Mouse (Mus musculus) right cerebral cortex, adult 2 months (tissue): ENCODE measurements at regions not wholly inside any gene's neighbourhood (a gene's known extent, or its start where the extent isn't known, plus 50 kb on each side); places are given as distances from the start of the nearest gene placed in this dataset.
"Not testable (repeated sequence)": the region's sequence is repeated elsewhere in the genome, so short reads cannot be mapped to it uniquely, and the experiment has no call there.

Experiments used
- DNase-seq, 2 experiments: peaks; one replicate each; pipeline ENCODE4 v3.0.0; 2021 to 2022; ENCODE audit warnings: low spot score in 2 of 2

DNA sequence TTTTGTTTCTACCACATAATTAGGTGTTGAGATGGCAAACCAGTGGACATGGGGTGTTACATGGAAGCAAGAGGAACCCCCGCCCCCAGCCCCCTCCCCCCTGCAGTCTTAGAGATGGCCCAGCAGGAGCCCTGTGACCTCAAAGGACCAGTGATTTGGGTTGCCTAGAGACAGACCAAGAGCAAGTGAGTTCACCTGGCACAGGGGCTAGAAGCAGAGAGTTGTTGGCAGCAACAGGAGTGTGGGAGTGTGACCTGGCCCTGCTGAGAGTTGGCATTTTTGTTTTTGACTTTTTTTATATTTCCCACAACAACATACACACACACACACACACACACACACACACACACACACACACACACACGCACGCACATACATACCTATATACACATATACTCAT, 987.9 kb downstream of the Cdh18 start:
- no peak for DNase-seq

DNA sequence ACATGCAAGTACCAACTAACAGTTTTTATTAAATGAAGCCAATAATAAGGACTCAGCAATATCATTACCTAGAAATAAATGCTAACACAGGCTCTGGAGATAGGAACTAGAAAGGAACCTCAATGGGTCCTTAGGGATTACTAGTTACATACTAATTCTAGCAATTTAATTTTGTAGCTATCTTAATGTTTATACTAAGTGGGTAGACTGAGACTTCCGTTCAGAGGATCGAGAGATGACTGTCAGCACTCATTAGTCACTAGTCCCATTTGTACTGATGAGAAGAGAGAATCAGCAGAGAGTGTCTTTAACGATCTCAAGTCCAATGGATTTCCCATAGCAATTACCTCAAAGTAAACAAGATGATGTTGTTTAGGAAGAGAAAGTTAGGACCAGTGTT, 988.6 kb downstream of the Cdh18 start:
- no peak for DNase-seq

DNA sequence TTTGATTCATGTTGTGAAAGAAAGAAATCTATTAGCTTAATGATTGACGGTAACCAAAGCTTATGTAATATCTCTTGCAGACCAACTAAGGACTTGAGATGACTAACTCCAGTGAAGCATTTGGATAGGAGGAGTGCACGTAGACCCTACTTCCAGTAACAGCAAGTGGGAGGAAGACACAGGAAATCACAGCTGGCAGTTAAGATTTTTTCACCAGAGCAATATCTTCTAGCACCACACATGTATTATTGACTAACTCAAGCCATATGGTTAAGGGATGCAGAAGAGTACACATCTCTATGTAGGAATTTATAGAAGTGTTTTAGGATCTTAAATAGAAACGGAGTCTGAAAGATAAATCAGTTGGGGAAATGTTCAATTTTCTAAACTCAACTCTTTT, 1011.3 kb downstream of the Cdh18 start:
- DNase-seq = peak; percentile 12 to 21

DNA sequence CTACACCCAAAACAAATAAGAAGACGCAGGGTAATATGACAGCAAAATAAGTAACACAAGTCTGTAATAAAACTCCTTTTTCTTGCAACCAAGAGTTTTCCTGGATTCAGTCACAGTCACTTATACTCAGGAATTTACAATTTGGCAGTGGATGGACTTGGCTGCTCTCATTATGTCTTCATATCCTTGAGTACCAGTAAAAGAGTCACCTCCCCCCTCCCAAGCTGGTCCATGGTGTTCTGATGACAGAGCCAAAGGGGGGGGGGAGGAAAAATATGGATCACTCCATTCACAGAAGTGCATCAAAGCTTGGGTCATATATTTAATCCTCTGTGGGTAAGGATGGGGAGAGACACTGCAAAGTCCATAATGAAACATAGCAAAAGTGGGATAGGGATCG, 1013.4 kb downstream of the Cdh18 start:
- no peak for DNase-seq

DNA sequence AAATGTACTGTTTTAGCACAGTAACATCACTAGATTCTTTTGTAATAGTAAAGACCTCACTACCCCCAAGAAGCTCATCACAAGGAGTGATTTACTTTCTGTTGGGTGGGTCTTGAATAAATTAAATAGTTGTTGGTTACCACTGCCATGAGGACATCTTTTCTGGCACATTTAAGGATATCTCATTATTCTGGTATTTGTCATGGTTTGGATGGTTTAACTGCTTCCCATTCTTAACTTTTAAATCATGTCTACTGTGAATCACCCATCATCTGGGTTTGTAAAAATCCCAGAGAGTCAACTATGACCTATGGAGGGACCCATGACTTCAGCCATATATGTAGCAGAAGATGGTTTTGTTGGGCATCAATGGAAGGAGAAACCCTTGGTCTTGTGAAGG, 1016.2 kb downstream of the Cdh18 start:
- DNase-seq = no peak

DNA sequence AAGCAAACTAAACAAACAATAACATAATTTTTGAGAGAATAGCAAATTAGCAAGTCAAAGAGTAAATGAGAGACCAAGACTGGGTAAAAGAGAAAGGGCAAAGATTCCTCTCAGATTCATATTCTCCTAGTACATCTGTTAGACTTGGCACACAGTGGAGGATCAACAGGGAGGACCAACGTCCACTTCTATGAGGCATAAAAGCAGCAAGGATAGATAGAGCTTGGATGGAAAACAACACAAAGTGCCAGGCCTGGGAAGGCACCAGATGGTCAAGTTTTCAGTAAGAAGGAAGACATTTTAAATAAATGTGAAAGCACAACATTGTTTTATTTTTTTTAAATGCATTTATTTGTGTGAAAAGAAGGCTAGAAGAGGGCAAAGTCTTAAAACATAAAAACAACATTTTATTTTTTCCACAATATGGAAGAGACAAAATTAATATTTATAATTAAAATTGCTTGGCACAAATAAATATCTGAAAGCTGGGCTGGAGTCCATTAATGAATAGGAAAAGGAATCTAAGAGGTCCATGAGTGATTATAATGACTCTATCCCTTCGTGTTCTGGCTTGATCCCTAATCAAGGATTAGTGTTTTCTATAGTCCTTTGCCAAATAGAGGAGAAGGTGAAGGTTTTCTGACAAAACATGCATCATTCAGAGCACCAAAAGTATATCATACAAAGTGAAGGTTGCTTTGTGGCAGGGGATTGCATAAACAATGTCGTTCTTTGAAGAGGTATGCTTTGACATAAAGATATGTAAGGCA, 1018.2 kb downstream of the Cdh18 start:
- DNase-seq = no peak

DNA sequence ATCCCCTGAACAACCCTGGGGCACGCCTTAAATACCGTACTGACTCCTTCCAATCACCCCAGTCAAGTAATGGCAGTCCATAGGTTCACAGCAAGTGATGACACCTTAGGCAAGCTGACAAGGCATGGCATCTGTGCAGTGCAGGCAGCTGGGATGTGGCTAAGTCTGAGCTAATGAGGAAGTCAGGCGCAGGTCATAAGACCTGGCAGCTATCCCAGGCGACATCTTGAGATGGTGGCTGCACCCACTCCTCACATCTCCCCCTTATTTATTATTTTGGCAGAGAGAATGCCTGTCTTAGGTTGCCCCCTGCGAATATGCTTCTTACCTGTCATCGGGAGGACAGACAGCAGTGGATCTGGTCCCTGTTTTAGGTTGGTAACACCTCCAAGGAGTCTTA, 1019.8 kb downstream of the Cdh18 start:
- DNase-seq = not testable (repeated sequence)

DNA sequence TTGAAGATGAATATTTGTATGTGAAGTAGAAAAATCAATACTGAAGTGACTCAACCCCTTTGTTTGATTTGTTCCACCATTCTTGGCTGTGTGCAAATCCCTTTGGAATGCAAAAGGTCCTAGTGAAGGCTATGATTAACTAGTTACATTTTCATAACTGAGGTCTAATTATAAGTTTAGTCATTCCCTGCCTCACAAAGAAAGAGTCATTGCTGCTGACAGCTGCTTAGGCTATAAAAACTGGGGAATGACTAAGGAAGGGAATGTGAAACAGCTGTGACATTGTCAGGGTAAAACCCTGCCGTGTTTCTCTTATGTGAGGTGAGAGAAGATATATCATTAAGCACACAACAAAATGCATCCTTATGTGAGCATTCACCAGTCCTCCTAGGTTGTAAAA, 1033.1 kb downstream of the Cdh18 start:
- DNase-seq = no peak

DNA sequence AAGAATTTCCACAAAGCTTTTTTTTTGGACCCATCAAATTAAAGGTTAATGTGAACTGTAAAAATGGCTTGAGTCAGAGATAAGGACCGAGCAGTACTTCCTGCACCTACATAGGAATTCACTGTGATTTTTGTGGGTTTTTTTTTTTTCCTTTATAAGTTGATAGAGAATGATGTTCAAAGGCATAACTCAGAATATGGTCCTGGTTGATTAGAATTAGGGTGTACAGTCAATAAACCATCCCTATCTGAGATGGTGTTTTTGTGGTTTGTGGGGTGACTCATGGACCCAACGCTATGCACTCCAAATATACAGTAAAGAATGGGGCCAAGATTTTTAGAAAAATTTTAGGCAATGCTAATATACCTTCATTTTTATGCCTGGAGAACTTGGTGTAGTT, 1041.6 kb downstream of the Cdh18 start:
- no peak for DNase-seq

DNA sequence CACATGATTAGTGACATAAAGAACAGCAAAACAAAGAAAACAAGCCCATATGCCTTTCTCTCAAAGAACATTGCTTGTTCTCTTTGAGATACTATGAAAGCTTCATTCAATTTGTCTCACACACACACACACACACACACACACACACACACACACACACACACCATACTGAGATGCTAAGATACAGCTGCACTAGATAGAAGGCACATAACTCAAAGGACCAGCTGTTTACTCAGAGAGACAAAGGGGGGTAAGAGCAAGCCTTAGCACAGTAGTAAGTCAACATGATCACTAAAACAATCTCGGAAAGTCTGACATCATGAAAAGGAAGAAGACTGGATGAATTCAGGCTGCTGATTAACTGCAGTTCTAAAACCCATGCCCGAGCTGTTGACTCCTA, 1051.6 kb downstream of the Cdh18 start:
- DNase-seq = no peak
